Mouse (Mus musculus) gastrocnemius, postnatal 4 days (tissue): ENCODE measurements at regions not wholly inside any gene's neighbourhood (a gene's known extent, or its start where the extent isn't known, plus 50 kb on each side); places are given as distances from the start of the nearest gene placed in this dataset.
"Not testable (repeated sequence)": the region's sequence is repeated elsewhere in the genome, so short reads cannot be mapped to it uniquely, and the experiment has no call there.

Experiments
- DNase-seq, 2 experiments: peaks; one replicate each; pipeline ENCODE4 v3.0.0; 2021 to 2022; ENCODE audit warnings: low spot score in 2 of 2, mixed read lengths in 2 of 2

GRCm38 (mm10) chr6:6496789-6497188 lies 81.7 kb downstream of the Sem1 start:
- no peak for DNase-seq

GRCm38 (mm10) chr6:6496336-6496735 lies 82.1 kb downstream of the Sem1 start:
- no peak for DNase-seq

GRCm38 (mm10) chr6:6488191-6488590 lies 90.3 kb downstream of the Sem1 start:
- no peak for DNase-seq

GRCm38 (mm10) chr6:6481596-6481995 lies 96.9 kb downstream of the Sem1 start:
- DNase-seq, result not testable (repeated sequence)

GRCm38 (mm10) chr6:6470397-6470796 lies 108.1 kb downstream of the Sem1 start:
- DNase-seq, result no peak

GRCm38 (mm10) chr6:6467526-6467925 lies 110.9 kb downstream of the Sem1 start:
- no peak for DNase-seq

GRCm38 (mm10) chr6:6466231-6466630 lies 112.2 kb downstream of the Sem1 start:
- DNase-seq, result no peak

- DNase-seq, result no peak
These were observed 114.5 kb downstream of the Sem1 start for GRCm38 (mm10) chr6:6463807-6464470.

- DNase-seq, result no peak
These were observed 118.6 kb downstream of the Sem1 start for GRCm38 (mm10) chr6:6459918-6460239.

- no peak for DNase-seq
These were observed 119.2 kb downstream of the Sem1 start for GRCm38 (mm10) chr6:6459006-6459917.

- DNase-seq, result no peak
These were observed 120.7 kb downstream of the Sem1 start for GRCm38 (mm10) chr6:6457726-6458125.

GRCm38 (mm10) chr6:6457001-6457400 lies 121.5 kb downstream of the Sem1 start:
- DNase-seq, result no peak

GRCm38 (mm10) chr6:6455566-6455965 lies 122.9 kb downstream of the Sem1 start:
- DNase-seq, result no peak

- no peak for DNase-seq
These were observed 124.1 kb downstream of the Sem1 start for GRCm38 (mm10) chr6:6454396-6454795.

- DNase-seq, result no peak
These were observed 143.6 kb downstream of the Sem1 start for GRCm38 (mm10) chr6:6434855-6435254.

GRCm38 (mm10) chr6:6434261-6434802 lies 144.1 kb downstream of the Sem1 start:
- DNase-seq, result no peak

GRCm38 (mm10) chr6:6433179-6433578 lies 145.3 kb downstream of the Sem1 start:
- DNase-seq, result no peak

GRCm38 (mm10) chr6:6414654-6415610 lies 163.5 kb downstream of the Sem1 start:
- no peak for DNase-seq

- no peak for DNase-seq
These were observed 180.5 kb downstream of the Sem1 start for GRCm38 (mm10) chr6:6397997-6398396.

- DNase-seq, result no peak
These were observed 172.8 kb upstream of the Slc25a13 start for GRCm38 (mm10) chr6:6389454-6390445.
